Mouse (Mus musculus) spleen, adult 2 months (tissue): ENCODE measurements around the gene Egln1.

ENCODE experiments used
- CTCF ChIP-seq: fragments of 200-500 bp; IDR thresholded peaks from 2 replicates; pipeline ENCODE4 v1.5.1; 2011; ENCODE audit warnings: mild to moderate bottlenecking, inconsistent platforms; ENCODE audit not compliant: insufficient read depth, insufficient read length, insufficient replicate concordance; ENCODE audit errors: extremely low read depth
- POLR2A ChIP-seq: fragments of 200-500 bp; IDR thresholded peaks from 2 replicates; pipeline ENCODE4 v1.6.1; 2011; ENCODE audit warnings: low read depth, low read length, inconsistent platforms

DNA sequence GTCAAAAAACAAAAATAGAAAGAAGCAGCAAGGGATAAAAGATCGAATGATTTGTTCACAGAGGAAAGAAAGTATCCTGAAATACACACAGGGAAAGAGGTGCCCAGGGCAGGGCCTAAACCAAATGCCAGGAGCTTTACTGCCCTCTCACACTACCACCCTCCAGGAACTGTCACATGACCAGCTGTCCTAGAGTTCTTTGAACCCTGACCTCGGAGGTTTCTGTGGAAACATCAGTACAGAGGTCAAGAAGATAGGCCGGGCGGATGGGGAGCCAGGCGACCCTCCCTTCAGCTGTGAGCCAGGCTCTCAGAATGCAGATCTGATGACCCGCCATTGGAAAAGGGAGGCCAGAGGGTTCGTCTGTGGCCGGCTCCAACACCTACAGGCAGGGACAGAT is 24.1 kb upstream of the Egln1 start:
- TF ChIP-seq POLR2A (no peak), CTCF (no peak)
